Mouse (Mus musculus): ENCODE results near the gene Sestd1.

DNA sequence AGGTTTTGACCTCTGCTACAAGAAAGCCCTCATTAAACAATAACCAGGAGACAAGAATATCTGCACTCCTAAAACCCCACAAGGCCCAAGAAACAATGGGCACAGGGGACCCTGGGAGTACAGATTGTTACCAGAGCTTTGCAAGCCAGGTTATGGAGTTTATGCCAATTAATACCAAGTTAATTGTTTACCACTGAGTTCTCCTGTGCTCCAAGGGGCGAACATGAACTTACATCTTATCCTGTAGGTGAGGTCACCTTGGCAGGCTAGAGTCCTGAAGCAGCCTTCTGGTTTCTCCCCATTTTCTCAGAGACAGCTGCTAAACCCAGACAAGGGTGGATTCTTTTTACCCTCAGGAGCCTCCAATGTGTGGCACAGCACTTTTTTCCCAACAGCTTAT, 32.0 kb downstream of the Sestd1 start:
- TF ChIP-seq POLR2A (IDR thresholded peaks at IDR 0.05; ENCODE audit: control insufficient read depth, low read depth, low read length) (no peak), CTCF (IDR thresholded peaks at IDR 0.05; ENCODE audit: control insufficient read depth, insufficient read depth, insufficient replicate concordance, low read depth, low read length) (no peak)
